Mouse (Mus musculus) kidney, postnatal 0 days (tissue): ENCODE results near the gene Rdh14. TPM values are rescaled to one million over a fixed set of nuclear protein-coding genes. Genes with fewer than 3 reads are reported as not detected.

Experiments used
- ATAC-seq: fragments of 200-750 bp; cut with Nextera tagmentation; replicated peaks from 2 replicates; pipeline ENCODE4 v1.8.0; 2017; ENCODE audit warnings: low read depth, moderate number of reproducible peaks, moderate TSS enrichment, moderate library complexity; ENCODE audit not compliant: low FRiP score
- DNase-seq: peaks from one replicate; pipeline ENCODE4 v3.0.0-alpha.2; 2016; ENCODE audit warnings: low spot score
- H3K27ac ChIP-seq: fragments of 300-500 bp; sonication (generic); 2 replicates; pipeline ENCODE4 v1.5.1; 2014; ENCODE audit warnings: mild to moderate bottlenecking
- H3K27me3 ChIP-seq: fragments of 300-500 bp; sonication (generic); 2 replicates; pipeline ENCODE4 v1.6.1; 2014; ENCODE audit warnings: low read length, mixed read lengths; ENCODE audit not compliant: insufficient read depth
- H3K36me3 ChIP-seq: fragments of 300-500 bp; sonication (generic); 2 replicates; pipeline ENCODE4 v1.6.1; 2014; ENCODE audit warnings: low read length, mixed read lengths; ENCODE audit not compliant: insufficient read depth
- H3K4me1 ChIP-seq: fragments of 300-500 bp; sonication (generic); replicated peaks from 2 replicates; pipeline ENCODE4 v1.6.1; 2014; ENCODE audit warnings: antibody characterized with exemption, low read length, mixed read lengths; ENCODE audit not compliant: insufficient read depth
- H3K4me2 ChIP-seq: fragments of 300-500 bp; sonication (generic); 2 replicates; pipeline ENCODE4 v1.6.1; 2014; ENCODE audit warnings: mild to moderate bottlenecking, low read length, moderate library complexity, mixed read lengths
- H3K4me3 ChIP-seq: fragments of 300-500 bp; sonication (generic); replicated peaks from 2 replicates; pipeline ENCODE4 v1.5.1; 2014; ENCODE audit warnings: low read depth, low read length
- H3K9ac ChIP-seq: fragments of 300-500 bp; sonication (generic); 2 replicates; pipeline ENCODE4 v1.6.1; 2014; ENCODE audit warnings: low read depth, low read length
- H3K9me3 ChIP-seq: fragments of 300-500 bp; sonication (generic); replicated peaks from 2 replicates; pipeline ENCODE4 v1.6.1; 2016; ENCODE audit warnings: low read length, inconsistent platforms, mixed read lengths
- CTCF ChIP-seq: IDR thresholded peaks from 2 replicates; pipeline ENCODE4 v1.5.1; 2016; ENCODE audit warnings: antibody characterized with exemption, low read depth, mild to moderate bottlenecking, moderate library complexity
- WGBS: fragments of 180-500 bp; shearing (Covaris S2); extraction: QIAGEN DNeasy Blood & Tissue Kit; methylation state at CpG from one replicate; pipeline ENCODE4 v1.1.7; 2014; 5-methylcytosine and 5-hydroxymethylcytosine counted together
- polyA plus RNA-seq: library from polyadenylated mRNA; unstranded; fragments of >200 nt; fragmentation: Nextera tagmentation; extraction: Ambion mirVana; gene quantifications from 2 replicates; pipeline ENCODE4 v1.2.1, GENCODE M21; 2015

Rdh14 gene
- polyA plus RNA-seq, result 54.6 and 61.6 TPM in 2 replicates

DNA sequence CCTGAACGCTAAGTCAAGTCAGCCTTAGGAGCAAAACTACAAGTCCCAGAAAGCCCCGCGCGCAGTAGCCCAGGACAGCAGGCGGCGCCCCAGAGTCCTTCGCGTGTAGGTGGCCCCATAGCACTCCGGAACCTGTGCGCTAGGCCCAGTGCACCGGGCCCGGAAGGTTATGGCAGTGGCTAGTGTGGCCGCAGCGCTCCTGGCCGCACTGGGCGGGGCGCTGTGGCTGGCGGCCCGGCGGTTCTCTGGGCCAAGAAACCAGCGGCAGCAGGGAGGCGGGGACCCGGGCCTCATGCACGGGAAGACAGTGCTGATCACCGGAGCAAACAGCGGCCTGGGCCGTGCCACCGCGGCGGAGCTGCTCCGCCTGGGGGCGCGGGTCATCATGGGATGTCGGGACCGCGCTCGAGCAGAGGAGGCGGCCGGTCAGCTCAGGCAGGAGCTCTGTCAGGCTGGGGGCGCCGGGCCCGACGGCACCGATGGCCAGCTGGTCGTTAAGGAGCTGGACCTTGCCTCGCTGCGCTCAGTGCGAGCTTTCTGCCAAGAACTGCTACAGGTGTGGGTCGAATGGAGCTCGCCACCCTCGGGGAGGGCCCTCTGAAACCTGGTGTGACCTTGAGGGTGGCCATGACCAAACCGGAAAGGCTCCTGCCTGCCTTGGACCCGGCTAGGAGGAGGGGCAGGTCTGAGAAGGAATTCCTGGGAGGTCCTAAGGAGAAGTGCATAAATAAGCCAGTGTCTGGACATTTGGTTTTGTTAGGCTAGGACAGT lies at the start of gene Rdh14:
Gene Rdh14 (plus strand): TSS at position 102 of the 771 bp plus-strand sequence.
- Histone ChIP-seq H3K9me3 (no peaks in the 10 kb centered on the region), H3K27ac (peak within 1 kb of the TSS; percentile 98), H3K4me3 (peak within 1 kb of the TSS; percentile 63), H3K27me3 (no peaks in the 10 kb centered on the region), H3K4me1 (no peaks in the 10 kb centered on the region), H3K36me3 (0 out of 2 replicates have a peak, but pooled peaks cover 5% of the 10 kb centered on the region), H3K9ac (peak within 1 kb of the TSS; percentile 89), H3K4me2 (peak within 1 kb of the TSS; percentile 55)
- ATAC-seq (peak; percentile 98), DNase-seq (peak; percentile 97)
- TF ChIP-seq CTCF, result peak; percentile 76
- under 1% methylated on average over 44 of the region's 53 CpGs for WGBS

DNA sequence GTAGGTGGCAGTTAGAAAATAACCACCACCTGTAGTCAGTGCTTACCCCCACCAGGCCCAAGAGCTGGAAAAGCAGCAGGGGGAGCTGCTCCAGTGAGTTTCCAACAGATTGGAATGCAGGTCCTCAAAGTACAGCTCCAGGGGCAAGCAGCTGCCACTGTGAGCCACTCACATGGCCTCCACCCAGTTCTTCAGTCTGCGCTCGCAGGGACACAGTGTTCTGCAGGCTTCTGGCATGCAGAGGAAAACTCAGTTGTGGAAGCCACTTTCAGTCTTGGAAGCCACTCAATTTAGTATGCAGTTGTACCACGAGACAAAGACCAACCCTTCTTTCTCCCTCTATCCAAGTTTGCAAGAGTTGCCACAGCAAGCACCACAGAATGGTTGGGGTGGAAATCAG lies 39.9 kb upstream of the Rdh14 start:
- no peaks in the 10 kb centered on the region for H3K36me3 ChIP-seq
- TF ChIP-seq CTCF, result no peak; the same call in 1 of the 2 replicates
- H3K27me3 ChIP-seq, result no peaks in the 10 kb centered on the region
- no peak for DNase-seq
- H3K4me1 ChIP-seq, result no peaks in the 10 kb centered on the region
- WGBS, result 78% methylated on average over 3 of the region's 3 CpGs
- no peaks in the 10 kb centered on the region for H3K9me3 ChIP-seq
- ATAC-seq, result no peak
- H3K4me2 ChIP-seq, result no peak overlapping the region
- H3K9ac ChIP-seq, result no peak overlapping the region
- H3K27ac ChIP-seq, result no peak overlapping the region
- H3K4me3 ChIP-seq, result no peak overlapping the region

DNA sequence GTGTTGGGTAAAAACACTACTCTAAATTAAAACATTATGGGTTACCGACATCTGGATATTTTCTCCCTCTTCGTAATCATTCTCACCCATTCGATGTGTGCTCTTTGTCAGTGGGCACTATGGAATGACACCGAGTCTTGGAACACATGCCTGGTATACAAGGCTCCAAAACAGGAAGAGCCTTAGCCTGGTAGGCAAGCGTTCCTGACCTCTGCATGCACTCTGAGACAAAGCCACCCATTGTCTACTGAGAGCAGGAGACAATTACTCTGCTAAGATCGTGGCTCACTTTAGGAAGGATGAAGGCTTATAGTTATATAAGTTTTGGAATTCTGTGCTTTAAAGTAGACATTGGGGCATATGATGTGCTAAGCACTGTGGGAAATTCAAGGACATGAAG lies 32.8 kb upstream of the Rdh14 start:
- Histone ChIP-seq H3K27ac (no peak overlapping the region), H3K9me3 (no peaks in the 10 kb centered on the region), H3K9ac (no peak overlapping the region), H3K4me3 (no peak overlapping the region), H3K36me3 (no peaks in the 10 kb centered on the region), H3K27me3 (no peaks in the 10 kb centered on the region), H3K4me2 (no peak overlapping the region), H3K4me1 (no peaks in the 10 kb centered on the region)
- no peak for TF ChIP-seq CTCF
- DNase-seq, result no peak
- ATAC-seq, result no peak
- WGBS, result 74% methylated on average over 6 of the region's 6 CpGs

DNA sequence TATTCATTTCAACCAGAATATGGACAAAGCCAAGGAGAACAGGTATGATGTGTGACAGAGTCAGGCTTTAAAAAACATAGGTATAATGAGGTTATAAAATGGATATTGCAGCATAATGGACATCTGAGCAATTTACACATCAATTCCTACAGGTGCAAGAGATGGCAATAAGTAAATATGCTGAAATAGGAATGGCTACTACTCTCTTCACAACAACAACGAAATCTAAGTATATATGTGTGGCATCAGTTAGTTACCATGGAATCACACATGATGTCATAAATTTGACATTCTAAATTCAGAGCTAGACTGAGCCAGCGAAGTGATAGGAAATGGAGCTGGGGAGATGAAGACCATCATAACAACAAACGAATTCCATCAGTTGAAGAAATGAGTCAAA lies 20.9 kb upstream of the Rdh14 start, which contains the start of gene Nt5c1b:
Gene Nt5c1b (plus strand): TSS at position 301 of the 400 bp plus-strand sequence.
- no peaks in the 10 kb centered on the region for H3K27me3 ChIP-seq
- H3K4me2 ChIP-seq, result no peak within 1 kb of the TSS
- no peak within 1 kb of the TSS for H3K27ac ChIP-seq
- no peak for DNase-seq
- H3K9ac ChIP-seq, result no peak within 1 kb of the TSS
- no peak for TF ChIP-seq CTCF
- no peak for ATAC-seq
- 75% methylated on average over 3 of the region's 3 CpGs for WGBS
- H3K9me3 ChIP-seq, result no peaks in the 10 kb centered on the region
- no peaks in the 10 kb centered on the region for H3K4me1 ChIP-seq
- H3K36me3 ChIP-seq, result no peaks in the 10 kb centered on the region
- no peak within 1 kb of the TSS for H3K4me3 ChIP-seq

DNA sequence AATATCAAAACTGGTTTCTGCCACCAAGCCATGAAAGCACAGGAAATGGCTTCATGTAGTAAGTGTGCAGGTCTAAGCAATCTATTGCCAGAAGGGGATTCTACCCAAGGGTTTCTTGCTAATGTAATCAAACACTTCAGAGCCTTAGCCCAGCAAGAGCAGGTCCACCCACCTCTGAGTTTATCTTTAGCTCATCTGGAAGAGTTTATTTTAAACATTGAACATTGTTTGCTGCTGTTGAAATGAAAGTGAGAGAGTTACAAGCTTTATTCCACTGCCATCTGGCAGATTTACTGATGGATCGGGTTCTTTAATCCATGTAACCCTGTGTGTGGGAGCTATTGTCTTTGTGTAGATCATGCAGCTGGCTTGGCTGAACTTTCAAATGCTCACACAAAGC lies 10.2 kb downstream of the Rdh14 start:
- Histone ChIP-seq H3K4me3 (no peak overlapping the region), H3K4me1 (no peaks in the 10 kb centered on the region), H3K27me3 (no peaks in the 10 kb centered on the region), H3K36me3 (no peaks in the 10 kb centered on the region), H3K4me2 (no peak overlapping the region), H3K9me3 (no peaks in the 10 kb centered on the region), H3K27ac (no peak overlapping the region), H3K9ac (no peak overlapping the region)
- no peak for ATAC-seq
- WGBS, result 63% methylated on average over 1 of the region's 1 CpGs
- no peak for TF ChIP-seq CTCF
- DNase-seq, result peak; percentile 35

DNA sequence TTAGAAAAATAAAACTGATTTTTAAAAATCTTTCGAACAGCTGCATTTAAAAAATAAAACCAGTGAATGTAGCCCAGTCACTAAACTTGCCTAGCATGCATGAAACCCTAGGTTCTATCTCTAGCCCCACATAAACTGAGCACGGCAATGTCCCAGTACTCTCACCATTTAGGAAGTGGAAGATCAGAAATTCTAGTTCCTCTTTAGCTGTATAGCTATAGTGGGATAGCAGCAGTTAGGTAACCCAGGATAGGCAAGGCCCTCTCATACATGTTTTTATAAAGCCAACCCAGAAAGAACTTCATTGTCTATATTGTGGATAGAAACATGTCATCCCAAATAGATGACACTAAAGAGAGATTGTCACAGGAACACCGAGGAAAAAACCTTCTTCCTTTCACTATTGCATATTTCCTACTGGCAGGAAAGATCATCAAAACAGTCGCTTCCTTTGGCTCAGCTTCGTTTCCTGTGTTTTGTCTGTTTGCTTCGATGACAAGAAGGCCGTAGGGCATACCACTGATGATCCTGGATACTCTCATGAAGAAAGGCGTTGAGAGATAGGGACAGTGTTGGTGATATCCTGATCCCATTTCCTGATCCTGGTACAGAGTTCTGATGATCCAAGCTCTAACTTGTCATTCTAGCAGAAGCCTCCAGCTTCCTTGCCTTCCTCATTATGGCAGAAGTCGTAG lies 12.0 kb downstream of the Rdh14 start:
- no peaks in the 10 kb centered on the region for H3K27me3 ChIP-seq
- H3K4me3 ChIP-seq, result no peak overlapping the region
- H3K27ac ChIP-seq, result no peak overlapping the region
- no peak overlapping the region for H3K9ac ChIP-seq
- no peak overlapping the region for H3K4me2 ChIP-seq
- H3K4me1 ChIP-seq, result no peaks in the 10 kb centered on the region
- no peak for TF ChIP-seq CTCF
- whole genome bisulfite sequencing, result 82% methylated on average over 9 of the region's 9 CpGs
- H3K36me3 ChIP-seq, result no peaks in the 10 kb centered on the region
- H3K9me3 ChIP-seq, result no peaks in the 10 kb centered on the region
- DNase-seq (no peak), ATAC-seq (no peak)
